Mouse (Mus musculus): ENCODE results near the gene 2810006K23Rik.

GRCm38 (mm10) chr5:124296475-124296874 lies 31.4 kb upstream of the 2810006K23Rik start:
- no peak for TF ChIP-seq POLR2A (IDR thresholded peaks at IDR 0.05; ENCODE audit: extremely low read depth, insufficient read depth, low read length)
- TF ChIP-seq CTCF (IDR thresholded peaks at IDR 0.05; ENCODE audit: low read depth, low read length): no peak
